Mouse (Mus musculus) thymus, adult 2 months (tissue): ENCODE results near the gene Kri1.

Experiments
- CTCF ChIP-seq: fragments of 200-500 bp; IDR thresholded peaks from 2 replicates; pipeline ENCODE4 v1.5.1; 2012; ENCODE audit warnings: mild to moderate bottlenecking, control low read depth, low read length, moderate library complexity, borderline replicate concordance; ENCODE audit not compliant: control insufficient read depth, poor library complexity, insufficient read depth; ENCODE audit errors: extremely low read depth
- POLR2A ChIP-seq: fragments of 200-500 bp; IDR thresholded peaks from 2 replicates; pipeline ENCODE4 v1.6.1; 2012; ENCODE audit warnings: mild to moderate bottlenecking, low read length, control low read depth, moderate library complexity; ENCODE audit not compliant: control insufficient read depth, poor library complexity, insufficient read depth; ENCODE audit errors: extremely low read depth

DNA sequence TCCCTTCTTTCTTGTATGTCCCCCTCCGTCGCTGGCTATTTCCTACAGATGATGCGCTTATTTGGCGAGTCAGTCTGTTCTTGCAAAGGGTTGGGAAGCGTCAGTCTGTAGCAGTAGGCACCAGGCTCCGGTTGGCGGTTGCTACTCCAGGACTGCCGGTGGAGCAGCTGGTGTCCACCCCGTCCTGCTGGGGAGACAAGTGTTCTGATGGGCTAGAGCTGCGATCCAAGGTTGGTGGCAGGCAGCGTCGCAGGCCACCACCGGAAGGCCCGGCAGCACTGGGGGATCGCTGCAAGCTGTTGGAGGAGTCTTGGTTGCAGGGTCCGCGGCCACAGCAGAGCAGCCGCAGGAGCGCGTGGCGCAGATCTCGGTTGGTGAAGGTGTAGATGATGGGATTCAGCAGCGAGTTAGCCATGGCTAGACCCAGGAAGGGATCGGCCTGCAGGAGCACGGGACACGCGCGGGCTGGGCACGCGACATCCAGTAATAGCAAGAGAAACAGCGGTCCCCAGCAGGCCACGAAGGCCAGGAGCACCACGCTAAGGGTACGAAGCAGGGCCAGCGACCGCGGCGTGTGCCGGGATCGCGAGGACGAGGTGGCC, 43.8 kb downstream of the Kri1 start:
- TF ChIP-seq CTCF (no peak), POLR2A (no peak)
